Mouse (Mus musculus) midbrain, embryonic 14.5 days (tissue): ENCODE results near the gene Bach2. TPM values are rescaled to one million over a fixed set of nuclear protein-coding genes. Genes with fewer than 3 reads are reported as not detected.

ENCODE experiments used
- ATAC-seq: fragments of 200-750 bp; cut with Nextera tagmentation; 2 replicates; pipeline ENCODE4 v1.8.0; 2017; ENCODE audit warnings: moderate number of reproducible peaks, moderate library complexity; ENCODE audit not compliant: low FRiP score, low TSS enrichment
- DNase-seq: peaks from one replicate; pipeline ENCODE4 v3.0.0-alpha.2; 2015
- H3K27ac ChIP-seq: fragments of 300-500 bp; sonication (generic); replicated peaks from 2 replicates; pipeline ENCODE4 v1.5.1; 2014; ENCODE audit warnings: mild to moderate bottlenecking, low read depth, low read length, moderate library complexity
- H3K27me3 ChIP-seq: fragments of 300-500 bp; sonication (generic); 2 replicates; pipeline ENCODE4 v1.6.1; 2014; ENCODE audit warnings: low read length, control low read depth, mixed read lengths; ENCODE audit not compliant: control insufficient read depth, insufficient read depth
- H3K36me3 ChIP-seq: fragments of 300-500 bp; sonication (generic); 2 replicates; pipeline ENCODE4 v1.6.1; 2014; ENCODE audit warnings: low read length, control low read depth; ENCODE audit not compliant: control insufficient read depth, insufficient read depth
- H3K4me1 ChIP-seq: fragments of 300-500 bp; sonication (generic); 2 replicates; pipeline ENCODE4 v1.6.1; 2014; ENCODE audit warnings: mild to moderate bottlenecking, antibody characterized with exemption, low read length, control low read depth; ENCODE audit not compliant: control insufficient read depth, insufficient read depth
- H3K4me2 ChIP-seq: fragments of 300-500 bp; sonication (generic); 2 replicates; pipeline ENCODE4 v1.6.1; 2014; ENCODE audit warnings: mild to moderate bottlenecking, low read length, moderate library complexity
- H3K4me3 ChIP-seq: fragments of 300-500 bp; sonication (generic); replicated peaks from 2 replicates; pipeline ENCODE4 v1.5.1; 2014; ENCODE audit warnings: low read depth, low read length
- H3K9ac ChIP-seq: fragments of 300-500 bp; sonication (generic); replicated peaks from 2 replicates; pipeline ENCODE4 v1.6.1; 2014; ENCODE audit warnings: mild to moderate bottlenecking, low read length, moderate library complexity
- H3K9me3 ChIP-seq: fragments of 300-500 bp; sonication (generic); 2 replicates; pipeline ENCODE4 v1.6.1; 2016; ENCODE audit warnings: low read length, control low read depth, mixed read lengths; ENCODE audit not compliant: control insufficient read depth
- WGBS: fragments of 180-500 bp; shearing (Covaris S2); extraction: QIAGEN DNeasy Blood & Tissue Kit; methylation state at CpG from one replicate; pipeline ENCODE4 v1.1.7; 2014; 5-methylcytosine and 5-hydroxymethylcytosine counted together
- polyA plus RNA-seq: library from polyadenylated mRNA; unstranded; fragments of >200 nt; fragmentation: Nextera tagmentation; extraction: Ambion mirVana; gene quantifications from 2 replicates; pipeline ENCODE4 v1.2.1, GENCODE M21; 2014

The Bach2 gene
- polyA plus RNA-seq, 1 experiment from 2014 or later, result 27.0 TPM

DNA sequence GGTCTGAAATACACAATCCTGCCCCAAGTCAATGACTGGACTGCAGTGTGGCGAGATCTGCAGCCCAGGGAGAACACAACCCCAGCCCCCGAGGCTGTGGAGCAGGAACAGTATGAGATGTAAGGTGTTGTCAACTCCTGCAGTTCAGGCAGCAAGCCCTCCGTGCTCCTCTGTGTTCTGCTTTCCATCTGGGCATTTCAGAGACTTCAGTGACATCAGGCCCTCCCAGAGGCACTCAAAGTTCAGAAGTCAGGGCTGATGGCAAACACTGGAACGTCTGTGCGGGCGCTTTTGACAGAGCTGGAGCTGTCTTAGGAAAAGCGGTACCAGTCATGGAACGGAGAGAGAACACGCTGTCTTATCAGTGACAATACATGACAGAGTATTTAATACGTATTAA lies 4.9 kb downstream of the Bach2 start:
- Histone ChIP-seq H3K4me1 (peaks cover 48% of the 10 kb centered on the region), H3K36me3 (no peaks in the 10 kb centered on the region), H3K27me3 (no peaks in the 10 kb centered on the region), H3K4me2 (no peak overlapping the region), H3K4me3 (no peak overlapping the region), H3K27ac (0 out of 2 replicates have a peak overlapping the region, but pooled peaks have one; percentile 13), H3K9ac (no peak overlapping the region), H3K9me3 (no peaks in the 10 kb centered on the region)
- no peak for ATAC-seq
- peak; percentile 28 for DNase-seq
- 48% methylated on average over 10 of the region's 10 CpGs for WGBS

DNA sequence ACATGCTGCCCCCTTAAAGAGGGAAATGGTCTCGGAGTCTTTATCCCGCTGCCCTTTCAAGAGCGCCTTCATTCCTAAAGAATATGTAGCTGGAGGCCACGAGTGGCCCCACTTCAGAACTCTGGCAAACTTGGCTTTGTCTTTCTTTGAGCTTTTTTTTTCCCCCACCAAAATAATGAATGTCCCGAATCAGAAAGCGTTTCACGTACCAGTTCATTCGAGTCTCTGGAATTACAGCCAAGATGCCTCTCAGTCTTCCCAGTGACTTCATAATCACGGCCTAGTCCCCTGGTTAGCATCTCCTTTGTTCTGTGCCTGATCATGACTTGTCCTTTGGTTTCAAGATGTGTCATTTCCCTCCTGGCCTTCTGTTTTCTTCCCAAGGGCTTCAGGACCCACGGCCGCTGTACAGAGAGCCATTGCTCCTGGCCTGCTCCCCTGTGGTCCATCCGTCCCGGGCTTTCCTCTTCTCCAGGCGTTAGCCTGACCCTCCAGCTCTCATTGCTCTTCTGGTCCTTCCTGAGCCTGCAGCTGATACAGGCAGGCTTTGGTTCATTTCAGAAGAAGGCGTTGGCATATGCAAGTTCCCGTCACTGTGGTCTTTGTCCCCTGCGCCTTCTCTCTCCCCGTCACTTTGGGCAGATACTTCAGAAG lies 5.6 kb downstream of the Bach2 start:
- 38% methylated on average over 18 of the region's 18 CpGs for WGBS
- H3K4me2 ChIP-seq, result no peak overlapping the region
- DNase-seq (peak; percentile 61), ATAC-seq (no peak)
- H3K36me3 ChIP-seq, result no peaks in the 10 kb centered on the region
- peaks cover 48% of the 10 kb centered on the region for H3K4me1 ChIP-seq
- no peak overlapping the region for H3K9ac ChIP-seq
- peak overlapping the region; percentile 57 for H3K27ac ChIP-seq
- H3K9me3 ChIP-seq, result no peaks in the 10 kb centered on the region
- H3K4me3 ChIP-seq, result no peak overlapping the region
- H3K27me3 ChIP-seq, result no peaks in the 10 kb centered on the region

GRCm38 (mm10) chr4:32245586-32245985 lies 7.0 kb downstream of the Bach2 start:
- Histone ChIP-seq H3K4me1 (peaks cover 55% of the 10 kb centered on the region), H3K36me3 (no peaks in the 10 kb centered on the region), H3K27ac (no peak overlapping the region), H3K9me3 (no peaks in the 10 kb centered on the region), H3K4me3 (no peak overlapping the region), H3K4me2 (no peak overlapping the region), H3K9ac (no peak overlapping the region), H3K27me3 (no peaks in the 10 kb centered on the region)
- WGBS, result 87% methylated on average over 6 of the region's 6 CpGs
- no peak for ATAC-seq
- DNase-seq, result no peak

- Histone ChIP-seq H3K4me1 (peaks cover 55% of the 10 kb centered on the region), H3K9me3 (no peaks in the 10 kb centered on the region), H3K4me2 (no peak overlapping the region), H3K36me3 (no peaks in the 10 kb centered on the region), H3K9ac (no peak overlapping the region), H3K27me3 (no peaks in the 10 kb centered on the region), H3K27ac (no peak overlapping the region), H3K4me3 (no peak overlapping the region)
- 80% methylated on average over 6 of the region's 6 CpGs for WGBS
- DNase-seq (no peak), ATAC-seq (no peak)
Observed at GRCm38 (mm10) chr4:32246020-32246419, 7.4 kb downstream of the Bach2 start.

DNA sequence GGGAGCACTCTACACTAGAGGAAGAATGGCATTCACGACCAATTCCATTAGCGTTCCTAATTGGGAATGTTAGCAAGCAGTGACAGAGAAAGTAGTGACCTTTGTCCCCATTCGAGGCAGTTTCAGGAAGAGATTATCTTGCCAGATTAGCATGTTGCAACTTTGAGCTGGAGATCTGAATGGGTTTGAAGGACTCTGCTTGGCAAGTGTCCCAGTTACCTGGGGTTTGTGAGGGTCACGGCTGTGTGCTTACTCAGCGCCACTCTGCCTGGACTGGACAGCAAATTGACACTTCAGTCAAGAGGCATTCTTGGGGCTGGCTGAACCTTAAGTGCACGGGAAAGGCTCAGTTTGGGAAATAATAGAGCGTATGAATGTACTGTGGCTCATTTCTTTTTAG lies 8.2 kb downstream of the Bach2 start:
- ATAC-seq (no peak), DNase-seq (peak; percentile 47)
- Histone ChIP-seq H3K36me3 (no peaks in the 10 kb centered on the region), H3K9ac (no peak overlapping the region), H3K4me3 (no peak overlapping the region), H3K27me3 (no peaks in the 10 kb centered on the region), H3K4me2 (no peak overlapping the region), H3K9me3 (no peaks in the 10 kb centered on the region), H3K27ac (no peak overlapping the region), H3K4me1 (peaks cover 51% of the 10 kb centered on the region)
- WGBS, result 15% methylated on average over 7 of the region's 7 CpGs

GRCm38 (mm10) chr4:32247463-32248113 lies 9.0 kb downstream of the Bach2 start:
- no peak overlapping the region for H3K27ac ChIP-seq
- no peaks in the 10 kb centered on the region for H3K36me3 ChIP-seq
- peaks cover 43% of the 10 kb centered on the region for H3K4me1 ChIP-seq
- H3K9me3 ChIP-seq, result no peaks in the 10 kb centered on the region
- WGBS, result 64% methylated on average over 11 of the region's 11 CpGs
- no peaks in the 10 kb centered on the region for H3K27me3 ChIP-seq
- H3K4me3 ChIP-seq, result no peak overlapping the region
- no peak overlapping the region for H3K4me2 ChIP-seq
- ATAC-seq (no peak), DNase-seq (no peak)
- no peak overlapping the region for H3K9ac ChIP-seq

DNA sequence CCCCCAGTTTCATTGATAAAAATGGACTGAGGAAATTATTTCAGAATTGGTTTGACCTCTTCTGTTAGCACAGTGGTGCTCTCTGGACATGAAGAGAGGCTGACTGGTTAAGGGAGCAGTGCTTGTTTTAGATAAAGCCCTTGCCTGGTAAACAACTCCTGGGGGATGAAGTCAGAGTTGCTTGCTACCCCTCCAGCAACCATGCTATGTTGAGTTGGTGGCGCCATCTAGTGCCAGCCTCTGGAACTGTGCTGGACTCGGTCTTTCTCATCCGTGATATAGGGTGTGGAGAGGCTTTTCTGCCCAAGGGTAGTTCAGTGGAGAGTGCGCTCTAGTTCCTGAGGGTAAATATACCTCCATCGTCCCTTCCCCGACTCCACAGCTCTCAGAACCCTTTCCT lies 9.6 kb downstream of the Bach2 start:
- ATAC-seq, result no peak
- H3K27me3 ChIP-seq, result no peaks in the 10 kb centered on the region
- H3K36me3 ChIP-seq, result no peaks in the 10 kb centered on the region
- peak; percentile 69 for DNase-seq
- no peaks in the 10 kb centered on the region for H3K9me3 ChIP-seq
- no peak overlapping the region for H3K4me3 ChIP-seq
- no peak overlapping the region for H3K27ac ChIP-seq
- no peak overlapping the region for H3K9ac ChIP-seq
- peaks cover 37% of the 10 kb centered on the region for H3K4me1 ChIP-seq
- WGBS, result 42% methylated on average over 6 of the region's 6 CpGs
- H3K4me2 ChIP-seq, result no peak overlapping the region

DNA sequence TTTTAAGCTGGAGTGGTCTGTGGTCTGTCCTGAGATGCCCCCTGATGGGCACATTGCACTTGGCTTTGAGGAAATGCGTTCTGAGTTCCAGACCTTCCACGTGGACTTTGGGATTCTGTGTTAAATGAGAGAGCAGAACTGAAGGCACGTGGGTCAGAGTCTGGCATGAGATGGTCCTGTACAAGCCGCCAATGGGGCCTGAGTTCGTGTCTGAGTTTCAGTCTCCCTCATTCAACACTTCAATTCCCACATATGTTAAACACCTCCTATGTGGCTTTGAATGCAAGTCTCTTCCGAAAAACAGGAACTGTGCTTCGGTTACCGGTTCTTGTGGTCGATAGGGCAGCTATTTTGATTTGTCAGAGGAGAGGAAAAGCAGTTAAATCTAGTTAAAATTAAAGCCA lies 10.4 kb downstream of the Bach2 start:
- Histone ChIP-seq H3K4me1 (peaks cover 32% of the 10 kb centered on the region), H3K36me3 (no peaks in the 10 kb centered on the region), H3K27ac (no peak overlapping the region), H3K27me3 (no peaks in the 10 kb centered on the region), H3K9ac (no peak overlapping the region), H3K9me3 (no peaks in the 10 kb centered on the region), H3K4me3 (no peak overlapping the region), H3K4me2 (no peak overlapping the region)
- ATAC-seq (no peak), DNase-seq (no peak)
- 71% methylated on average over 9 of the region's 9 CpGs for WGBS

- no peaks in the 10 kb centered on the region for H3K36me3 ChIP-seq
- WGBS, result 62% methylated on average over 15 of the region's 15 CpGs
- DNase-seq, result peak; percentile 34
- H3K9ac ChIP-seq, result no peak overlapping the region
- no peaks in the 10 kb centered on the region for H3K9me3 ChIP-seq
- peak overlapping the region; percentile 38 for H3K4me2 ChIP-seq
- H3K4me1 ChIP-seq, result peaks cover 28% of the 10 kb centered on the region
- H3K27ac ChIP-seq, result 0 out of 2 replicates have a peak overlapping the region, but pooled peaks have one; percentile 80
- H3K27me3 ChIP-seq, result no peaks in the 10 kb centered on the region
- ATAC-seq, result no peak
- H3K4me3 ChIP-seq, result no peak overlapping the region
Observed at GRCm38 (mm10) chr4:32249748-32250332, 11.2 kb downstream of the Bach2 start.
